Mouse (Mus musculus) cerebellum, adult 8-10 months (tissue): ENCODE data around the gene Myzap.

Experiments
- DNase-seq: peaks from one replicate; pipeline ENCODE4 v3.0.0; 2022

The Myzap gene

DNA sequence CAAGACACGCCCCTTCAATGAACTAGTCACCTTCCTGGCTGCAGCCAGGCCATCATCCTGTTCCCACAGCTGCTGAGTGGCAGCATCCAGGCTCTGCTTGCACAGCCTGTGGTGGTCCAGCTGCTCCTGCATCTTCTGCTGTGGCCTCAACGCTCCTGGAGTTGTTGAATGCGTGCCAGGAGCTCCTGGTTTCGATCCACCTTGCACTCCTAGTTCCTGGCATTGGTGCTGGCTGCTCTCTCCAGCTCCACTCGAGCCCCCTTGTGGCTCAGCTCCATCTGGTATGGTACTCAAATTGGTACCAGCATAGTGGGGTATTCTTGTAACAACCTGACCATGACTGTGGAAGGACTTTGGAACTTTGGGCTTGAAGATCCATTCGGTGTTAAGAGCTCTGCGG lies 7.7 kb upstream of the Myzap start:
- DNase-seq, result no peak

DNA sequence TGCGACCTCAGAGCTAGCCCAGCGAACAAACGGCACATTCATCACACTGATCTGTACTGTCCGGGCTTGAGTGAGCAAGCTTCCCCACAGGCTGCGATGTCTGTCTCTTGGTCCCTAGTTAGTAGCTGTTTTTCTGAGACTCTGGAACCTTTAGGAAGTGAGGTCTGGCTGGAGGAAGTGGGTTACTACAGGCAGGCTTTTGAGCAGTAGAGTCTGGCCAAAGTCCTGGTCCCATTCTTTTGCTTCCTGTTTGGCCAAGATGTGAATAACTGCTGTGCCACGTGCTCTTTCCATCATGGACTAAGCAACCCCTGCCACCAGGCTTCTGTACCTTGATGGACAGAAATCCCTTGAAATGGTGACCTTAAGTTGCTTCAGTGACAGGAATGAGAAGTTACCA lies 4.7 kb upstream of the Myzap start:
- no peak for DNase-seq

DNA sequence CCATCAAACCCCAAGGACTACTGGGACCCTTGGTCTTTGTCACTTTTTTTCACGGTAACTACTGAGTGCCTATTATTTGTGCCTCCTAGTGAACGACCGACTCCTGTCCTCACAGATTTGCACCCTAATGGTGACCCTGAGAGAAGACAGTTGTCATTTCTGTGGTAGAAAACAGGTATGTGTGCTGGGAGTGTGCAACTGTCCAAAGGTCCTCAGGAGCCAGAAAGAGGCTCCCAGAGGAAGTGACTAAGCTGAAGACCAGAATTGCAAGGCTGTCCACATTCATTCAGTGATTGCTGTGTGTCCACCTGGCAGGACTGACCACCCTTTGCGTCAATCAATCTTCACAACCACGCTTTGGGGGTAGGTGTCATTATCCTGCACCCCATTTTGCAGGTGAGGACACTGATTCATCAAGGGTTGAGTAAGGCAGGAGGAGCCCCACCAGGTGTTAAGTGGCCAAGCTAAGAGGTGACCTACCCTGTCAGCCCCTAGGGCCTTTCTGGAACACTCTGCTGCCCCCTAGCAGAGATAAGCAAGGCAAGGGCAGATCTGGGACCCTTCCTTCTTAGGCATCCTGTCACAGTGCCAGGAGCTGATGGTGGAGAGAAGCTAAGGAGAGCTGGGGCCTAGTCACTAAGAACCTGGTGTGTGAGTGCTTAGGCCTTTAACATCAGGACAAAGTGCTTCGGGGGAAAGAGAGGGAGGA lies 571 bp upstream of the Myzap start:
- DNase-seq, result no peak

DNA sequence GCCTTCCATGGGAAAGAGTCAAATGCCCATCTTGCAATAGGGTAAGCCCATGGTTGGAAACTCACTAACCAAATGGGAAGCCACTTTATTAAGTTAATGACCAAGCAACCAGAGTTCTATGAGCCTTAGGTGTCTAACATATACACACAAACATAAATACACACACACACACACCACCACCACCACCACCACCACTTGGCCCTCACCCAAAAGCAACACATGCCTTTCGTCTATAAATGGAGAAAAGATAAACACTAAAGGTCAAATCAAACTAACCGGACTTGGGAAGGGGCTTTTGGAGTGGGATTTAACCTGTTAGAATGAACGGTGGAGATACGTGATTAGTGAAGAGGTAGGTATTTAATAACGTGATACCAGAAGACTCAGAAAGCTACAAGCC lies 1.1 kb downstream of the Myzap start:
- DNase-seq, result no peak

DNA sequence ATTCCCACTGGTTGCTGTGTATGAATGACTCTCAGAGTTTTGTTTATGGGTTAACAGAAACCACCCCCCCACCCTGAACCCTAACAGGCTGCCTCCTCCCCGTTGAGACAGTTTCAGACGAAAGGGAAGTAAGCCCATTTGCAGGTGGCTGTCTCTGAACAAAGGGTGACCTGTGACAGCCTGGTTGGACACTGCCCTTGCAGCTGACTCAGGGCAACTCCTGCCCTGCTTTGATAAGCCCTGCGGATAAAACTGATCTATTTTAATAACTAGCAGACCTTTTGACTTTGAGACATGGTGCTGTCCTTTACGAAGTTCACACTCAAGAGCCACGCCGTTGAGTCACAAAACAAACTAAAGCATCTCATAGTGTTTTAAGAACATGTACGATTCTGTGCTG lies 2.4 kb downstream of the Myzap start:
- DNase-seq, result no peak

DNA sequence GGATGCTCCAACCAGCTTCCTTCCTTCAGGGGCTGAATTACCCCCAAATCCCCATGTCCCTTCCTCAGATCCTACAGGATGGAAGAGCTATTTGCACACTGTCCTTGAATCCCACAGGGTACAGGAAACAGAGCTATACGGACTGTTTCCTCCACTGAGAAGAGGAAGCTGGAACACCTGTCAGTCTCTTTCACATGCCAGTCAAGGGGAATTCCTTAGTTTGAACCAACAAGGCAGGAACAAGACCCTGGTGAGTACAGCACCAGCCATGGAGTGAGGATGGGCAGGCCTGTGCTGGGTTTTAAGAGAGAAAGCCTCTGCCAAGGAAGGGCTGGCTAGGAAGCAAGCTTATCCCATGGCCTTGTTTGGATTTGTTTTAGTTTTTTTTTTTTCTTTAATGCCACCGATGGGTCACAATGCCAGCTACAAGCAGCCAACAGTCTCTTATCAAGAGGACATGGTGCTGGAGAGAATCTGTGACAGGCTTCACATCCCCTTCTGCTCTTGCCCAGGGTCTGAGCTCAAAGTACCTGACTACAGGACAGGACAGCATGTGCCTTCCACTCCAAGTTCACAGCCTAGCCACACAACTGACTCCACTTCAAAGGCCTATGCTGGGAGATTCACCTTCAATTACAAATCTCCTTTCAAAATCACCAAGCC lies 3.1 kb downstream of the Myzap start:
- no peak for DNase-seq

DNA sequence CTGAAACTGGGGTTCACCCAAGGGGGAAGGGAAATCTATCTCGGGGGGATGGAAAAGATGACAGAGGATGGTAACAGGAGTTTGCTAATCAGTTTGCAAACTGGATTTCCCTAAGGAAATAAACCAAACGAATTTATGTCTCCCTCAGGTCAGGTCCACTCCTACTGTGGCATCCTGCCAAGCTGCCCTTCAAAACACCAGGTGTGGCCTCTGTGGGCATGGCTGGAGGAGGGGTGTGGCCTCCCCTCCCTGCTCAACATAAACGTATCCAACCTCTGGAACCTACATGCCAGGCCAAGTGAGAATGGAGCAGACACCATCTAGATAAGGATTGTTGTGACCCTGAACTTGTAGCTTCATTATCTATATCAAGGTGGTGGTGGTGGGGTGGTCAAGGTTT lies 5.8 kb downstream of the Myzap start:
- DNase-seq, result no peak

DNA sequence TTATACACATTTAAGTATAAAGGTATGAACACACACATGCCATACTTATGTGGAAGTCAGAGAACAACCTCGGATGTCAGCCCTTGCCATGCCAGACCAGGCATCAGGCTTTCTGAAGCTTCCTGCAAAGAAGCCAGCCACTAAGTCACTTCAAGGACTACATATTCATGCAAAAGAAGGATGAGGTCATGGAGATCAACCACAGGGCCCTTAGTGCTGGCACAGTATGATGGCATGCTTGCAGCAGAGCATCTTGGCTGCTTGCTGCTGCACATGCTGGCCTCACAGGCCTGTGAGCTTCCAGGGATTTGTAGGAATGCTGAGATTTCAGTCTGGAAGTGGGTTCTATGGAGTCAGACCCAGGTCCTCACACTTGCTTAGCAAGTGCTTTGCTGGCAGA lies 9.4 kb downstream of the Myzap start:
- DNase-seq, result no peak

DNA sequence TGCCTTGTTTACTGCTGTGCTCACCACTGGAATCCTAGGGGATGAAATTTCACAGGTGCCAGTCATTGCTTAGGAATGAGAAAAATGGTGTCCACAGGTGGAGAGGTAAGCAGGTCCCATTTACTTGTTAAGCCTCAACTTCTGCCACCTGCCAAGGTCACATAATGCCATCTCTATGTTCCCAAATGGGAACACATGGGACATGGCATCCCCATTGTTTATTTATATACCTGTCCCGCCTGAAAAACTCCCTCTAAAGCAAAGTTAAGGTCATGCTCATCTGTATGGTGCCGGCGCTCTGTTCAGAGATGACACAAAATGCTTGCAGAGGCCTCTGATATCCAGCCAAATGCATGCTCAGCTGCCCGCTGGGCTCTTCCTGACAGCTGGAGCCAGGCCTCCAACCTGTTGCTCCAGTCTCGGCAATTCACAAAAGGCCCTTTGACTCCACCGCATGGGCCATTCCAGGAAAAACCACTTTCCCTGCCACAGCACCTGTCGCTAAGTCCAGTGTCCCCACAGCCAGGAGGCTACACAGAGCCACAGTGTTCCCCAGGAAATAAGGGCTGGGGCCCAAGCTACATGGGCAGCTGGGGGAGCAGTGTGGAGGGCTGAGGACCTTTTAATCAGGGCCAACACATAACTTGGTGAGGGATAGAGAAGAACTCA lies 13.1 kb downstream of the Myzap start:
- no peak for DNase-seq

DNA sequence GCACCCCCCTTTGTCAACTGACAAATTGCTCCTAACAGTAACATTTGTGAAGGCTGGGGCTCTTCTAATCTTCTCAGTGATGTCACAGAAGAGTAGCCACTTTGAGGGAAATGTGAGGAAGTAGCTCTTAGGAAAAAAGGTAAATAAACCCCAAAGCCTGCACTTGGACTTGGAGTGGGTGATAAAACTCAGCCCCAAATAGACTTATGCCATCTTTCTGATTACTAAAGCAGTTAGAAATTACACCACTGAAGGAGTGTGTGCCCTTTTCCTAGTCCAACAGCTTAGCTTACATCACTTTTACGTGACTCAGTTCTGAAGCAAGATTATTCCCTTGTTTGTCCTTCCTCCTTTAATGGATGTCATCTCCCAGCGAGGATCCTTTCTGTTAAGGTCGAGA lies 17.7 kb downstream of the Myzap start:
- DNase-seq, result no peak

DNA sequence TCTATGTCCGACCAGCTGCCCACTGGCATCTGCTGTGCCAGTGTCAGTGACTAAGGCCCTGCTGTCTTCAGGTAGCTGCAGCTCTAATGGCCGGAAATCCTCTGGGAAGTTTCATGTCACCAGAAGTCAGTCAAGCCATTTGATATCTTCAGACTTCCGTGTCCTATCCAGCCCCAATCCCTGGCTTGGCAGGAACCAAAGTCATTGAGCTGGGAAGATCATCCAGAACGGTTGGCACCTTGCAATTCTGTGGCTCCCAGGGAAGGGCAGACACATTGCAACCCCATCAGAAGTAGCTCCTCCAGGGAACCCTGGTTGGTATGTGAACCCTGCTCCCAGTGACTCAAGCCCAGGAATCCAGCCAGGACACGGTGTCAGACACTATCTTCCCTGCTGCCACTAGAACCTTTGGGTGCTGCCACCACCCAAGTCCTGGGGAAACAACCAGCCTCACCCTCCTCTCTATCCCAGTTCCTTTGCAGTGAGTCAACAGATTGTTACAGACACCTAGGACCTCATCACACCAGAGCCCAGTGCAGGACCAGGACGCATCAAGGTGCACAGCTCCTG lies 18.3 kb downstream of the Myzap start:
- DNase-seq, result no peak

DNA sequence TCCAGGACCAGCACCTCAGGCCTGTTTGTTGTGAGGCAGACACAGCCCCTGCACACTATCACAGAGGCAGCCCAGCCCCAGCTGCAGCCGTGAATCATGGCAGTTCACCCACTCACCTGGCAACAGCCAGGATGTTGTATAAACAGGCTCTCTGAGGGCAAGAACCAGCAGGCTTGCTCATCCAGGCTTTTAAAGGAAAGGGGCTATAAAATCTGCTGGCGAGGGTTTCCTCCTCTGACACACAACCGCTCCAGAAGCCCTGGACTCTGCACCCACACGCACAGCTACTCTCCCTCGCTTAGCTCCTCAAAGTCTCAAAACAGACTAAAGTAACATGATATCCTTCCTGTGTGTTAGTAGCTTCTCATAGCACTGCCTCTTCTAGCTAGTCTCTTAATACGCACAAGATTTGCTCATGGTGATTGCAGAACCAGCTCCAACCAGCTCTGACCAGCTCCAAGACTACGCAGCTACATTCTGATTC lies 21.0 kb downstream of the Myzap start:
- DNase-seq, result no peak

DNA sequence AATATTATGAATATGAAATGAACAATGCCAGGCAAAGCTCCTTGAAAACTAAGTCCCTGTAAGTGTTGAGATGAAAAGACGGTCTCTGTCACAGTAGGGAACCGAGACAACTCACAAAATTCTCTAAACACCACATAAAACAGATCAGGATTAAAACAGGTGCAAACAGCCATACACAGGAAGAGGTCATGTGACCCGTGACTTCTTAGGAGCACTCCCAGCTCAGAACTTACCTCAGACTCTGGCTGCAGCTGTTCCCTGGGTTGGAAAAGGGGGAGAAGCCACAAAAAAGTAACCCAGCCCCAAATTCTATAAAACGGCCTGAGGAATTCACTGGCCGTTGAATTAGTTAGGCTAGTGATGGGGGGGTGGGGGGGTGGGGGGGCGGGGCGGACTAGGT lies 22.0 kb downstream of the Myzap start:
- no peak for DNase-seq

DNA sequence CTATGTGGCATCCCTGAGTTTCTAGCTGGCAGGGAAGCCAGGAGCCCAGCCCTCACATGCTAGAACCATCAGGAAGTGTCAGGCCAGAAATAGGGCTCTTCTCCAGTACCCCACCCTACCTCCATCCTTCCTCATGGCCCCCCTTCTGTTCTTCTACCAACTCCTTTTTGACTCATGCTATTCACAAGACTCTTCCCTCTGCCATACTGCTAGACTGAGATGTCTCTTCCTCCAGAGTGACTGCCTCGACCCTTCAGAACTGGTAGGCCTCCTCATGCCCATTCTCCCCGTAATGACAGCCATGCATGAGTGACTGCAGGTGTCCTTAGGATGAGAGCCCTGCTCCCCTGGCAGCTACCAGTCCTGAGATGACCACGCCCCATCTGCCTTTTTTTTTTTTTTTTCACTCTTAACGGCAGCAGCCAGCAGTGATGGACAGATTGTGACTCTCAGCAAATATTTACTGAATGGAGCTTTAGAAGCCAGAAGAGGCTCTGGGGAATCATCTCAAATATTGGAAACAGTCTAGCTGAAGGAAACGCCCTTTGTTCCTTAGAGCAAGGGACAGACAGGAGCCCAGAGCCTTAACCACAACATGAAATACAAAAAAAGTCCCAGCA lies 23.7 kb downstream of the Myzap start:
- DNase-seq, result no peak

DNA sequence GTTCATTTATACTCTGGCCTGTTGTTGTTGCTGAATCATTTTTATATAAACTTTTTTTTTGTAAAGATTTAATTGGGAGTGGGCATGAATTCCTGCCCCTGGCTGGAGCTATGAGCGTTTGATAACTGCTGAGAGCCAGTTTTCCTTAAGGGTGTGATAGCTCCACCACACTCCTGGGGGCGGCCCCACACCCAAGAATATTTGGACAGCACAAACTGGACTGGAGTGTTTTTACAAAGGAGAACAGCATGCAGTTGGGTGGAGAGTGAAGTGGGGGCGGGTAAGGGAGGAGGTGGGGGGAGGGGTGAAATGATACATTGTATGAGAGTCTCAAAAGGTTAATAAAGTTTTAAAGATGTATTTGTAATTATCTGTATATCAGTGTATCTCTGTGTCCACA lies 24.8 kb downstream of the Myzap start:
- no peak for DNase-seq

DNA sequence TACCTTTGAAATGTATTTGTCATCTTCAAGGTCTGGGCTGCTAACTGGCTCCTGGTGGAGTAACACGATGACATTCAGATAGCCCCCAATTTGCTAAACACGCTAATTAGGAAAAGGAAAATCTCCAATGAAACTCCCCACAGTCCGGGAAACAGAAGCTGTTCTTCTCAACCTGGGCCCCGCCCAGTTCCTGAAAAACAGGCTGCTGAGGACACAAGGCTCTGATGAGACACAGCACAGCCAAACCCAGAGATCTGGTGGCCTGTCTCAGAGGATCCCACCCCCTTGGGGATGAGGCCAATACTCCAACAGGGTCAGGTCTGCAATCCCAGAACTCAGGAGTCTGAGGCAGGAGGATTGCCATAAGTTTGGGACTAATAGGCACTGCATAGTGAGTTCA lies 25.4 kb downstream of the Myzap start:
- no peak for DNase-seq

DNA sequence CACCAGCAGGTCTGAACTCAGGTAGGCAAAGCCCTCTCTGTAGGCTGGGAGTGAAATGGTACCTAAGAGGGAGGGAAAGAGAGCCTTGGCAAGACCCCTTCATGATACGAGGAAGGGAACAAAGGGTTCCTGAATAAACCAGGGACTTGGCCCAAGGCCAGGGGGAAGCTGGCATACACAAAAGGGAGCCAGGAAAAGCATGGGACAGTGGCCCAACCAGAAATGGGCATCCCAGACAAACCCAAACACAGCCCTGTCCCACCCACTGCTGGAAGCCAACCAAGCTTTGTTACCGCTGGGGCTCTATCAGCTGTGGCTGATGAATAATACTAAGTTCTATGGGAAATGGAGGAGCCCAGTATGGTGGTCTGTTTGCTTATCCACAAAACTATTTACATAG lies 34.4 kb downstream of the Myzap start:
- no peak for DNase-seq

DNA sequence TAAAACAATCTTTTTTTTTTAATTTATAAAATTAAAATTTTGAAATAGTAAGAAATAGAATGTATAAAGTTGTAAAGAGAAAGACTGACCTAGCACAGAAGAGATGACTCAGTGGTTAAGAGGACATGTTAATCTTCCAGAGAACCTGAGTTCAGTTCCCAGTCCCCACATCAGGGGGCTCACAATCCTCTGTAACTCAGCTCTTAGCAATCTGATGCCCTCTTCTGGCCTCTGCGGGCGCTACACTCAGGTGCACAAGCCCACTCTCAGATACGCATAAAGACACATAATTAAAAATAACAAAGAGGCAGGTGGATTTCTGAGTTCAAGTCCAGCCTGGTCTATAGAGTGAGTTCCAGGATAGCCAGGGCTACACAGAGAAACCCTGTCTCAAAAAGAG lies 38.2 kb downstream of the Myzap start:
- no peak for DNase-seq

DNA sequence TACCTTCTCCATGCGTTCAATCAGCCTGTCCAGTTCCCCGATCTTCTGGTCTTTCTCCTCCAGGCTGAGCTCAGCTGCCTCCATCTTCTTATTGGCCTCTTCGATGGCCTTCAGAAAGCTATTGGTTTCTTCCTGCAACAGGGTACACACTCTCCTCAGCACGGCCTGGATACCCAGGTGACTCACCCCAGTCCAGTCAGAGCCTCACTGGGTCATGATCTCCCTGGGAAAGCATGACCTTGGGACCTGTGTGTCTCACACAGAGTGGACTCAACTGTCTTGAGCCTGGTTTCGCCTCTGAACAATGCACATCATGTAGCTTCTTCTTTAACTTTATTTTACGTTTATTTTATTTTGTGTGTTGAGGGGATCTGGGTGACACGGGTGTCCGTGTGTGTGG lies 42.0 kb downstream of the Myzap start:
- DNase-seq, result no peak

DNA sequence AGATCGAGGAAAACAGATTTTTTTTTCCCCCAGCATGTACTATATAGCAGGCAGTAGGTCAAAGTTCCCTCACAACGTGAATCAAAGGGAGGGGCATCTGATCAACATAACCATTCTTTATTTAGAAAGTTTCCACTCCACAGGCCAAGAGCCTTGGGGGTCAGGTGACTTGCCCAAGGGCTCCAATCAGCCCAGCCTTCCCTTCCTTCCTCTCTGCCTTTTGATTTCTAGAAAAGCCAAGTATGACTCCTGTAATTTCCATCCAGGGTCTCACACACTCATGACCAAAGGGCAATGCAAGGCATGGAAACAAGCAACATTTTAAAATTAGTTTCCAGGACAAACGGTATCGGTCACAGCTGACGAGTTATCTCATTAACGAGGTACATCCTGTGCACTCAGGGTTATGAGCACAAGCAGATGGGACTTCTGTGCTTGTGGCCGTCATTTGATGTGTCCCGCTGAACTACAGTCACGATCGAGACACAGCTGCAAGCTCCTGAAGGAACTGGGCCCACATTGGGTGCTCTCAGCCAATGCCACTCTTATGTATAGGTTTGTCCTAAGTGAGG lies 44.4 kb downstream of the Myzap start:
- no peak for DNase-seq

DNA sequence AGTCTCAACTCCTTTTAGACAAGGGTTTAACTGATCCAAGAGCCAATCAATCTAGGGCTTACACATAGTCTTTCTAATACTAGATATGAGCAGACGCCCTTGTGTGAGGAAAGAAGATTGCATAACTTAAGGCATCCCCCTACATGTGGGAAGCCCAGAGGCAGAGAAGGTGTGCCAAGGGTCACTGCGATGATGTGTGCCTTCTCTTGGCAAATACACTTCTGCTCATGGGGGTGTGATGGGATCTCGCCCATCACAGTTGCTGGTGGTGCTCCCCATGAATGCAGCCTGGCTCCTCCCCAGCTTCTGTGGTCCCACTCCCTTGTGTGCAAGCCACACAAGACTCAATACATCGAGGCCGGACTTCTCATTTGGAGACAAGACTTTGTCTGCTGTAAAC lies 47.3 kb downstream of the Myzap start:
- DNase-seq, result no peak

DNA sequence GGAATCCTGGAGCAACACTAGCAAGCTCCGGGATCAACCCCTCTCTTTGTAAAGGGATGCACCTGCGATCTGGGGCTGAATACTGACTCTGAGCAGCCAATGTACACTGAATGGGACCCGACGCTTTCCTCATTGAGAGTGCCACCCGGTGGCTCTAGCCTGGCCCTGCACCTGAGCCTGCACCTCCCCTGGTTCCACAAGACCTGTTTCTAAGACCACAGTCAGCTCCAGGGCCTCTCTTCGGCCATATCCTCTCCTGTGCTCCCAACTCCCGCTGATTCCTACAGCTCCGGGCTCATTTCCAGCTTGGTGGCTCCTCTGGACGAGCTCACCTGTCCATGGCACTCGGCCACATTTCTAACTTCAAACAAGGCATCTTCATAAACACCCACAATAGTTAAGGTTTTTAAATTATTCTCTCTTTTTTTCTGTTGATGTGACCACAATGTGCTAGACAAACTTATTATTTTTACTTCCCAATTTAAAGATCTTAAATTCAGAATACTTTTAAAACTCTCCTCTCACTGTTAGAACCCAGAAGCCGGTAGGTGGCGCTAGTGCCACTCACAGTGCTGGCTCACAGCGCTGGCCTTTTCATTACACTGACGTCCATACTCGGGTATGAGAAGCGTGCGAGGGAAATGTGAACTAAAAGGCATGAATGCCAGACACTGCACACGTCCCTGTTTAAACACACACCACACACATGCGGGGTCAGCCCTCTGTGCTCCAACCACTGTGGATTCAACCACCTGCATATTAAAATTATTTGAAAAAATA lies 48.5 kb downstream of the Myzap start:
- peak; percentile 62 for DNase-seq
